11 mouse cellular contexts compared by ENCODE assay signal in the genomic region with DNA sequence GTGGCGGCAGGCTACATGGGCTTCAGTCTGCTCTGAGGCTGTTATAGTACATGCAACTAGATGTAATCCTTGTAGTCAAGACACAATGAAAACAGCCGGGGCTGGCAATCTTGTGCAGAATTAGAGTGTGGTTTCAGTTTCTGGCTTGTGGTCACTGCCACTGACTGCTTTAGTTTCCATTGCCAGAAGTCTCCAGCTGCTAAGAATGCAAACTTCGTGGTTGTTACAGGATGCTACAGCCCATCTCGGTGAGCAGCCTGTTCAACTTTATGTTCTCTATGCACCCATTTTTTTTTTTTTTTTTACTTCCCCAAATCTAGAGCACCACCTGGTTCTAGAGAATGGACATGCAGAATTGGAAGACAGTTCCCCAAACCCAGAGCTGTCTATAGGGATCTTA. TPM values are rescaled to one million over a fixed set of nuclear protein-coding genes. Genes with fewer than 3 reads are reported as not detected.
A peak's percentile ranks its signal among the peaks of the same experiment; 100 is the strongest.
DNase-seq lines count a peak whose midpoint lies in the region; ATAC-seq and TF ChIP-seq lines count a peak whose summit lies in the region.
"Had no signal": no experiment of that assay in that cellular context is flagged by ENCODE, and none has a peak within 500 bp of the region (broad histone marks: within the 10 kb centered on the region; RNA-seq: fewer than 3 reads in every experiment).

No protein-coding gene starts in this region.

- H3K4me3 ChIP-seq in heart, adult 2 months: no peak overlapping the region
- H3K4me3 ChIP-seq in spleen, adult 2 months (ENCODE audit: extremely low read depth, insufficient read depth, insufficient read length): peak overlapping the region; percentile 0; the same call in 1 of the 2 replicates
- no peak overlapping the region for H3K4me3 ChIP-seq in midbrain, postnatal 0 days (ENCODE audit: low read depth, low read length)
- H3K4me3 ChIP-seq: embryonic facial prominence, embryonic 15.5 days; heart, embryonic 13.5 days had no signal

- WGBS in heart, adult 2 months: 68% methylated on average over 4 of the region's 4 CpGs
- WGBS in spleen, adult 2 months: 7% methylated on average over 4 of the region's 4 CpGs
- 88% methylated on average over 4 of the region's 4 CpGs for WGBS in midbrain, postnatal 0 days

- H3K9me3 ChIP-seq in midbrain, postnatal 0 days (ENCODE audit: low read length): no peaks in the 10 kb centered on the region
- H3K9me3 ChIP-seq: embryonic facial prominence, embryonic 15.5 days had no signal

- H3K4me2 ChIP-seq in midbrain, postnatal 0 days (ENCODE audit: low read depth, low read length, poor library complexity, severe bottlenecking): no peak overlapping the region
- H3K4me2 ChIP-seq: embryonic facial prominence, embryonic 15.5 days; heart, embryonic 13.5 days had no signal

- TF ChIP-seq POLR2A in heart, adult 2 months (IDR thresholded peaks at IDR 0.05; ENCODE audit: insufficient read depth, low read depth, low read length): no peak
- TF ChIP-seq POLR2A in spleen, adult 2 months (IDR thresholded peaks at IDR 0.05; ENCODE audit: low read depth, low read length): no peak

- H3K27me3 ChIP-seq in heart, adult 2 months (ENCODE audit: control insufficient read depth, insufficient read depth, low read length): no peaks in the 10 kb centered on the region
- no peaks in the 10 kb centered on the region for H3K27me3 ChIP-seq in spleen, adult 2 months (ENCODE audit: control insufficient read depth, insufficient read depth, low read length)
- no peaks in the 10 kb centered on the region for H3K27me3 ChIP-seq in midbrain, postnatal 0 days (ENCODE audit: insufficient read depth, low read length)
- H3K27me3 ChIP-seq: embryonic facial prominence, embryonic 15.5 days; heart, embryonic 13.5 days had no signal

- peak in 1 of 2 experiments; percentile 52 for DNase-seq in heart, adult 2 months
- no peak for DNase-seq in heart, postnatal 14 days
- peak; percentile 64 to 92 for DNase-seq in spleen, adult 2 months (ENCODE audit: low read depth in 1 of 2, low spot score in 2 of 2)
- DNase-seq in left cerebral cortex, postnatal 14 days (ENCODE audit: low spot score in 2 of 2): no peak
- no peak for DNase-seq in urinary bladder, postnatal 4 days (ENCODE audit: low spot score in 2 of 2)
- no peak for DNase-seq in midbrain, postnatal 0 days (ENCODE audit: low spot score)
- DNase-seq: left cerebral cortex, postnatal 4 days had no signal

- intact Hi-C loops in heart, adult 2 months (cut with DNase I): no loop called here
- intact Hi-C loops in heart, postnatal 14 days (cut with DNase I): no loop called here
- intact Hi-C loops in left cerebral cortex, postnatal 14 days (cut with DNase I): loop anchor here (5.0 kb wide), 1 partner anchor 68 kb away; no protein-coding TSS in a partner anchor

- TF ChIP-seq EP300 in heart, adult 2 months (IDR thresholded peaks at IDR 0.05; ENCODE audit: insufficient read depth, low read depth, low read length): 0 out of 2 replicates have a peak, but pooled peaks have one; percentile 6

- H3K9ac ChIP-seq in heart, adult 2 months (ENCODE audit: low read depth, low read length): no peak overlapping the region
- H3K9ac ChIP-seq in midbrain, postnatal 0 days (replicated peaks; ENCODE audit: low read length, poor library complexity, severe bottlenecking): no peak overlapping the region
- H3K9ac ChIP-seq: embryonic facial prominence, embryonic 15.5 days; heart, embryonic 13.5 days had no signal

- peak overlapping the region; percentile 9; the same call in 1 of the 2 replicates for H3K27ac ChIP-seq in heart, adult 2 months
- H3K27ac ChIP-seq in spleen, adult 2 months (ENCODE audit: insufficient read depth, low read length): peak overlapping the region; percentile 90
- H3K27ac ChIP-seq in midbrain, postnatal 0 days (ENCODE audit: low read depth, low read length): no peak overlapping the region
- H3K27ac ChIP-seq: embryonic facial prominence, embryonic 15.5 days; heart, embryonic 13.5 days had no signal

- H3K4me1 ChIP-seq in heart, adult 2 months (ENCODE audit: control insufficient read depth, insufficient read depth, low read length): peaks cover 12% of the 10 kb centered on the region
- peaks cover 30% of the 10 kb centered on the region for H3K4me1 ChIP-seq in spleen, adult 2 months (ENCODE audit: control insufficient read depth, insufficient read depth, insufficient read length)
- H3K4me1 ChIP-seq in midbrain, postnatal 0 days (ENCODE audit: insufficient read depth, low read length): no peaks in the 10 kb centered on the region
- H3K4me1 ChIP-seq: embryonic facial prominence, embryonic 15.5 days had no signal

- no peak for TF ChIP-seq CTCF in heart, adult 2 months (IDR thresholded peaks at IDR 0.05)
- no peak for TF ChIP-seq CTCF in spleen, adult 2 months (IDR thresholded peaks at IDR 0.05; ENCODE audit: extremely low read depth, insufficient read depth, insufficient read length, insufficient replicate concordance)
- no peak for TF ChIP-seq CTCF in midbrain, postnatal 0 days (IDR thresholded peaks at IDR 0.05)

- peaks cover 11% of the 10 kb centered on the region; the same call in 1 of the 2 replicates for H3K36me3 ChIP-seq in heart, adult 2 months (ENCODE audit: control insufficient read depth, insufficient read depth, low read length)
- H3K36me3 ChIP-seq in spleen, adult 2 months (ENCODE audit: control insufficient read depth, insufficient read depth, low read length): peaks cover 17% of the 10 kb centered on the region
- peaks cover 18% of the 10 kb centered on the region; the same call in 1 of the 2 replicates for H3K36me3 ChIP-seq in midbrain, postnatal 0 days (ENCODE audit: insufficient read depth, low read length)
- H3K36me3 ChIP-seq: embryonic facial prominence, embryonic 15.5 days had no signal

- peak; percentile 77 for ATAC-seq in CD4-positive, CD25-positive, alpha-beta regulatory T cell, adult 4 months
- peak; percentile 90 to 95 for ATAC-seq in hematopoietic stem cell, adult 5-6 weeks (replicated peaks in 1 of 2; ENCODE audit: insufficient read depth in 1 of 2, low FRiP score in 2 of 2, low TSS enrichment in 1 of 2, low read depth in 1 of 2, poor library complexity in 2 of 2, severe bottlenecking in 2 of 2)
- ATAC-seq in midbrain, postnatal 0 days (ENCODE audit: low FRiP score): no peak

- no peaks in the 10 kb centered on the region for H3K79me2 ChIP-seq in heart, adult 2 months (replicated peaks; ENCODE audit: control insufficient read depth, insufficient read depth, low read length)

RNA-seq across cellular contexts. Expression of a gene that starts 23.2 kb away (rescaled TPM):
- 10 to 100 TPM in 1 of 2 experiments, 1 to 10 TPM in 1; 9.8 to 11.4 TPM for total RNA-seq in heart, adult 2 months (2021)
- 3.3 and 7.2 TPM in 2 replicates for polyA plus RNA-seq in heart, adult 2 months (2012; rRNA removed)
- total RNA-seq in heart, postnatal 14 days (2021): 10 to 100 TPM; 14.2 to 14.5 TPM
- 10 to 100 TPM; 37.8 to 48.1 TPM for polyA plus RNA-seq in CD4-positive, CD25-positive, alpha-beta regulatory T cell, adult 4 months (2017; shearing (Covaris generic))
- 39.2 and 48.5 TPM in 2 replicates for total RNA-seq in hematopoietic stem cell, adult 5-6 weeks (2017)
- polyA plus RNA-seq in spleen, adult 2 months (2012; rRNA removed): 4.3 and 4.6 TPM in 2 replicates
- 10 to 100 TPM; 26.0 to 27.7 TPM for total RNA-seq in left cerebral cortex, postnatal 14 days (2021)
- 32.9 and 45.7 TPM in 2 replicates for total RNA-seq in midbrain, postnatal 0 days (2014; rRNA removed)
- polyA plus RNA-seq in midbrain, postnatal 0 days (2015; fragmentation: Nextera tagmentation; extraction: Ambion mirVana): 7.0 and 10.0 TPM in 2 replicates

Comparison
In these comparisons a context has a peak if more than half of its experiments do, and no peak if none do; other contexts are left out.
1. DNase-seq: peak in spleen, adult 2 months (2 of 2); none in heart, postnatal 14 days (0 of 2), left cerebral cortex, postnatal 14 days (0 of 2), urinary bladder, postnatal 4 days (0 of 2) and midbrain, postnatal 0 days (single experiment).